Mouse (Mus musculus): ENCODE measurements at regions not wholly inside any gene's neighbourhood (a gene's known extent, or its start where the extent isn't known, plus 50 kb on each side); places are given as distances from the start of the nearest gene placed in this dataset.

DNA sequence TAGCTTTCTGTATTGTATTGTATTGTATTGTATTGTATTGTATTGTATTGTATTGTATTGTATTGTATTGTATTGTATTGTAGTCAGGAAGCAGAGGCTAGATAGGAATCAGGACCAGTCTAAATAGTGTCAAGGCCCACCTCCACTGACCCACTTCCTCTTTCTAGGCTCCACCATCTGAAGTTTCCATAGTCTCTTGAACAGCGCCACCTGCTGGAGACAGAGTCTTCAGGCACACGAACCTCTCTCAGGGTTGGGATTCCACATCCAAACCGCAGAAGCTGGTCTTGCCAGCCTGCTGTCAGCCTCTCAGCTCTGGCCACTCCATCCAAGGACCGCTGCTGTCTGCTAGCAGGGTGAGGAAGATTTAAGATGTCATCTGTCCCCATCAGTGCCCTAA lies 234.6 kb downstream of the Cdh26 start:
- peak; percentile 58 to 61 for DNase-seq

DNA sequence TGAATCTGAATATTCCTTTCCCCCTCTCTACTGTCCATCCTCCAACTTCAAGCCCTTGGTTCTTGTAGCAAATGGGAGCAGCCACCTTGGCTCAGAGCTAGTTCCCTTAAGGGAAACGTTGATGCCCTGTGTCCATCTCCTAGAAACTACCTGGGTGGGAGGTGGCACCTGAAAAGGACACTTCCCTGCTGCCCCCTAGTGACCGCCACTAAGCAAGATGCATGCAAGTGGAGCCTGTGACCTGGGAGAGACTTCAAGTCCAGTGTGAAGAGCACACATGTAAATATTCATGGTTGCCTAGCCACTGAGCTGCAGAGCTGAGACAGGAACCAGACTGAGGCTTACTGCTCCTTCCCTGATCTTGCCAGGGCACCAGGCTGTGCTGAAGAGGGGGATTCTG lies 238.1 kb downstream of the Cdh26 start:
- peak; percentile 36 to 37 for DNase-seq

DNA sequence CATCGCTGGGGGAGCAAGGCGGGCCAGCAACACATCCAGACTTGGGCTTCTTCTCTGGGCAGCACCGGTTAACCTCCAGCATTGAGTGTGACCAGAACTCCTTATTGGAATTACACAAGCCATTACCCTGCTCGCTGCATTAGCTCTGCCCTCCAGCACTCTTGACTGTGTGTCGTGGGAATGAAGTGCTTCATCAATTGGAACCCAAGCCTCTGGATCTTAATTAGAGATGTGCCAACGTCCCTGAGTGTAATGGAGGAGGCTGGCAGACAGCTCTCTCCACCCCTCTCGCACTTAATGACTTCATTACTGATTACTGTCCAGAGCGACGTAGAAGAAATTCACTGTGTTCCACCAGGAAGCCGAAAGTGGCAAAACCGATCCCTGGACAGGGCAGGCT lies 240.6 kb downstream of the Cdh26 start:
- DNase-seq, result no peak

DNA sequence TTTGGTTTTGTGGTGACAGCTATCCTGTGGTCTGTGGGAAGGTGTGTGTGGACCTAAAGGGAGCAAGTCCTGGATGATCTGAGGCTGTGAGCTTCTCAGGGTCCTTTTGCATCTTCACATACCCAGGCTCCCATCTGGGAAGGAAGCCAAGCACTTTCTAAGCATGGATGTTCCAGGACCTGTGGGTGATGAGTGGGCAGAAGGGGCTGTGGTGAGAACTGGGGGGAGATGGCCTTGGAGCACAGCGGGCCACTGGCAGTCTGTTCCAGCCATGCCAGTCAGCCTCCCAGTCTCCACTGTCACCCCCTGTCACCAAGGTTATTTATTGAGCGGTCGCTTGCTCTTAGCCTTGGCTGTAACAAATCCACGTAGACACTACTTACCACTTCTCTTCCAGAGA lies 243.3 kb downstream of the Cdh26 start:
- no peak for DNase-seq

DNA sequence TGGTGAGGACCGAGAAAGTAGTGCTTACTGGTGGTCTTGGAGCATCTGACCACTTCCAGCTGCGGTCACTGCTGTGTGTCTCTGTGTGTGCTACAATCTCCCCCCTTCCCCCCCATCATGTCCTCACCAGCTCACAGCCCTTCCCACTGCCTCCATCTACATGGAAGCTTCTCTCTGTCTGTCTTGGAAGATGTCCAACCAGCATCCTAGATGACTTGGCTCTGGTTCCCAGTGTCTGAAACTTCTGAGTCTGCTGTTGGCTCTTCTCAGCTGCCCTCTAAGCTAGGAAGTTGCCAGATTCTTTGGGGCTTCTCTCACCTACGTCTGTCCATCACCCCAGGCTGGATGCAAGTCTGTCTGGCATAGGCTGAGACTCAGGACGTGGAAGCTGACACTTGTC lies 244.3 kb downstream of the Cdh26 start:
- DNase-seq, result no peak

DNA sequence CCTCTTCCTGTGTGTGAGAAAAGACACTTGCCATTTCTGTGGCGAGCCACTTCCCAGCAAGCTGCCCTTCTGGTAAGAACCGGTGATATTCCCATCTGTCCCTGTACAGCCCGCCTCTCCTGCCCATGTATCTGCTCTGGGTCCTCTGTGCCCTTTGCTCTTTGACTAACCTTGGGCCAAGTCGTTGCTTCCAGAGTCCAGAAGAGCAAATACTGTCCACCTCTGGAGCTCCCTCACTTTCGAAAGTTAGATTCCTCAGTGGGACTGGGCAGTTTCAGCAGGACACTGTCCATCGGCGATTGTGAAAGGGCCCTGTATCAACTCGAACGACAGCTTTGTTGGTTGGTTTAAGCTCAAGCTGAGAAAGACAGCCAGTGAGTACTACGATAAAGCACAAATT lies 246.6 kb downstream of the Cdh26 start:
- DNase-seq, result no peak

DNA sequence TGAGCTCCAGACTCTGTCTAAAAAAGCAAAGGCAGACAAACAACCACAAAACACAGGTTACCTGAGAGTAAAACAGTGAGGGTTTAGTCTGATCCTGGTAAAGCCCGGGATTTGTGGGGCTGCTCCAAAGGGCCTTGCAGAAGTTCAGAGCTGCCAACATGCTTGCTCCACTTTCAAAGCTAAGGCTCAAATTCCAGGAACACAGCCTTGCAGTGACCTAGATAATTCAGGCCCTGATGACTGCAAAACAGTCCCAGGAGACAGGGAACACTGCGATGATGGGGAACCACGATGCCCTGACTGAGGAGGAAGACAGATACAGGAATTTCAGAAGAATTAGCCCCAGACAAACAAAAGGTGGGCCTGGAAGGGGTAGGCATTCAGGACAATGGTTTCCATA lies 250.0 kb downstream of the Cdh26 start:
- no peak for DNase-seq

DNA sequence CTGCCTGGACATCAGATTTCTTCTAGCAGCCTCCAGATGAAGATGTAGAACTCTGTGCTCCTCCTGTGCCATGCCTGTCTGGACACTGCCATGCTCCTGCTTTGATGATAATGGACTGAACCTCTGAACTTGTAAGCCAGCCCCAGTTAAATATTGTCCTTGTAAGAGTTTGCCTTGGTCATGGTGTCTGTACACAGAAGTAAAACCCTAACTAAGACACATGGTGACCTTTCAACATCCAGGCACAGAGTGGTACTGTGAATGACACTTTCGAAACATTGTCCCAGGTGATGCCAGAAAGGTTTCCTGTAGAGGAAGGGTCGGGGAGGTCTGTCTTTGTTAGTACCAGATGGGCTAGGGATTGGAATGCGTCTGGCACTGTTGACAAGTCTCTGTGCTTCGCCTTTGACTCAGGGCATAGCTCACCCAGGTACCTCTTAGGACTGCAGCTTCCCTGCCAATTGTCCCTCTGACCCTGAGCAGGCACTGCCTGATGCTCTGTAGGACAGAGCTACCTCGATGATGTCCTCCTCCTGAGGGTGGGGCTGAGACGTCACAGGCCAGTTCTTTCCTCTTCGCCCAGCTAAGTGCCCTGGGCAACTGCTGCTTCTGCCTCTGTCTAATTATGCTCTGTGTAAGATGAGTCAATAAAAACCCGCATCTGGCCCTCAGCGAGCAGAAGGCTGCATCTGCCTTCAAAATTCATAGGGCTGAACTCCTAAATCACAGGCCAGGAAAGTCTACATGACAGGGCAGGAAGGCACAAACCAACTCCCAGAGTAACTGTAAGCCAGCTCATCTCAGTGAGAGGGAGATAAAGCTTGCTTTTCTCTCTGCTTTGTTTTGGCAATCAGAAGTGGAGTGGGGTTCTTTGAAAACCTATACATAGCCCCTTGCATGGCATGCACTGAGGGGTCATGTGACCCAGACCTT lies 254.0 kb downstream of the Cdh26 start:
- DNase-seq, result no peak

DNA sequence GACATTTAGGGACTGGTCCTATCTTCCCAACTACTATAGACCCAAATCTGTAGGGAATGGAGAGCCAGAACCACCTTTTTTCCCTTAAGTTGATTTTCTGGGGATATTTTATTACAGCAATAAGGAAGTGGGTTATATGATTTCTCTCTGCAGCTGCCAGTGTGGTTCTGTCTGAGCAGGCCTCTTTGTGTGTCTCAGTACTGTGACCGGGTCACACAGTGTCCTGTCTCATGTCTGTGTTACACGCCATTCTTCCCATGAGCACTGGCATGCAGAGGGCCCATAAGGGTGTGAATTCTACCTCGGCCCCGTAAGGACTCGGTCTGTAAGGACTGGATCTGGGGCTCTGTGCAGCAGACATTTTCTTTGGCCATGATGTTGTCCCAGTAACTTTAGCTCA lies 254.9 kb downstream of the Cdh26 start:
- DNase-seq, result no peak

DNA sequence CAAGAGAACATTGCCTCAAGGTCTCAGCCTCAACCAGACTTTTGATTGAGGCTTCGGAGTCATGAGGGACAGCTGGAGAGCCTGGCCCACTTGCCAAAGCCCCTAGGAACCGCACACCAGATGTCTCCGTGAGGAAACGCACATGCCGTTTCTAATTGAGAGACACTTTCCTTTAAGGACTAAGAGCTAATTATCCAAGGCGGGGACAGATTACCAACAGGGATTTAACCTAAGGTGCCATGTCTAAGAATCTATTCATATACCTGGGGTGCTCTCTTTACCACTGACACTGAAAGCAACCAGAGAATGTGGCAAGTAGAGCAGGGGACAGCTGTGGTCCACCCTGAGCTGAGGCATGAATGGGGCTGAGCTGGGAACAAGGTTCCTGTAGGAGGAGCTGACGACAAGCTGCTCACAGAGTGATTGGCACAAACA lies 255.9 kb downstream of the Cdh26 start:
- DNase-seq, result no peak

DNA sequence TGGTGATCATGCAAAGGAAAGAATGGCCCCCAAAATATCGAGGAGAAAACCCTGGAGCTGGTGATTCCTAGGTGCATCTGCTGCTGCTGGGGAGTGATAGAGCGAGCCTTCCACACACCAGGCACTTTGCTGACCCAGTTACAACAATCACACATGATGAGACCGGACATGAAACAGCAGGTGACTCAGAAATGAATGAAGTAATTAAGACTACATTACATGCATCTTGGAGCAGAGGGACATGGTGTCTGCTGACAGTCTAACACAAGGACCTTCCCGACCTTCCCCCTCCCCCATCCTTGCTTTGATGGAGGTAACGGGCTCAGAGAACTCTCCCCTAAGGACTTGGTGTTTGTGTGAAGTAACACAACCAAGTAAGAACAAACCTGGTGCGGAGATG lies 258.3 kb downstream of the Cdh26 start:
- no peak for DNase-seq

DNA sequence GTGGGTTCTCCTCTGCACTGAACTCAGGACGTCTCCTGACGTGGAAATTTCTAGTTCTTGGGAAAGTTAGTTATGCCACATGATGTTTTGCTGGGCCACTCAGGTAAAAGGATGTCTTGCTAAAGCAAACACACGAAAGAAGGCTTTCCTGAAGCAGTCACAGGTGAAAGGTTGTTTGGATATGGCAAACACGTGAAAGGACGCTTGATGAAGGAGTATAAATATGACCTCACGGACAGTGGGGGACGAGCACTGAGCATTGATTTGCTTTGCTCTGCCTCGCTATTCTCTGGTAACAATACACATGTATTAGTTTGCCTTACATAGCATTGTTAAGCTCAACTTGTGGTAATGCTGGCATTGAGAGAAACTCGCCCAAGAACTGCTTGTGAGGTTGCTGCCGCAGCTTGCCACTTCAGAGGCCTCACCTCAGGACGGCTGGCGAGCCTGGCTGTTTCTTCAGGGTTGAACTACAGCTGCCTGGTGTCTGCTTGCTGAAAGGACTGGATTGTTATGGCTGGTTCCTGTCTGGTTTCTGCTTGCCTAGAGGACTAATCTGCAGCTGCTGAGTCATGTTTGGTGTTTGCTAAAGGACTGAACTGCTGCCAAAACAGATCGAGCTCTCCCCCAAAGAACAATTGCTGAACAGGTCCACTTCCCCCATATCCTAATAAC lies 261.0 kb downstream of the Cdh26 start:
- peak; percentile 10 to 27 for DNase-seq

DNA sequence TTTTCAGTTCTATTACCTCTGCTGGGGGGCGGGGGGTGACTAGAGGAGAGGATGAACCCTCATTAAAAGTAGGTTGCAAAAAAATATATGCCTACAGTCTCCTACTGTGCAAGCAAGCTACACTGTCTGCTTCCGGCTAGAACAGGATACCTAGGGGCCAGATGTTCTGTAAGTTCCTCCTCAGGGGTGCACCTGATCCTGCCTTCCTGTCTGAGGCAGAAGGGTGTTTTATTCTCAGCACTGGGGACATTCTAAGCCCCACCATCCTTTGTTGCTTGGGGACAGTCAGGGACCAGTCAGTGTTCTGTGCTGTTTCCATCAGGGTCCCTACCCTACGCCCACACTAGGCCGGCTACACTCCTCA lies 261.5 kb downstream of the Cdh26 start:
- peak in 1 of 2 experiments; percentile 9 for DNase-seq

DNA sequence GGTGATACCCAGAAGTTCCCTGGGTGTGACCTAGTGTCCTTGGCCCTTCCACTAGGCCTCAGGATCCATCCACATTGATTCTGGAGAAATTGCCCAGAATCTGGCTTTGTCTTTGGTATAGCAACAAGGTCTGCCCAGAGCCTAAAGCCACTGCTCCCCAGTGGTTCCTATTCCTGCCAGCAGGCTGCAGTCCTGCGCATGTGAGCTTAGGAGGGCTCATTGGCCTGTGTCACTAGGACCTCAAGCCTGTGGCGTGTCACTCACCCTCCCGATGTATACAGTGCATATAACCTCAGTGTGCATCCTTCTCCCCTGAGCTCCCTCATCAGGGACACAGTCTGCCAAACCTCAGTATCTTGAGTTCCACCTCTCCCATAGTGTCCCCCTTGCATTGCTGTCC lies 261.9 kb downstream of the Cdh26 start:
- no peak for DNase-seq

DNA sequence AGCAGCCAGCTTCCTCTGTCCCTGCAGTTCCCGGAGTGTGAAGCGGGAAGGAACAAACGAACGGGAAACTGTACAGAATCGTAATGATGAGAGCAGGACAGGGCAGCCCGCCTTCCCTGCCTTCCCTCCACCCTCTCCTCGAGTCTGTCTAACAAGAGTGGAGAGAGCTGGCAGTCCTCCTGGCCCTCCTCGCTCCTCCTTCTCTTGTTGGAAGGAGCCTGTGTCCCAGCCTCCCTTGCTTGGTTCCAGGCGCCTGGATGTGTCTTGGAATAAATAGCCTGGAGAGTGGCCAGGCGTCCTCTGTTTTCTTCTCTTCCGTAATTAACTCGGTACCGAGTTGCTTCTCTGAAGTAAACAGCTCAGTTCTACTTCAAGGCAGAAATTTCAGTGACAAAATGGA lies 268.3 kb downstream of the Cdh26 start:
- DNase-seq, result no peak

DNA sequence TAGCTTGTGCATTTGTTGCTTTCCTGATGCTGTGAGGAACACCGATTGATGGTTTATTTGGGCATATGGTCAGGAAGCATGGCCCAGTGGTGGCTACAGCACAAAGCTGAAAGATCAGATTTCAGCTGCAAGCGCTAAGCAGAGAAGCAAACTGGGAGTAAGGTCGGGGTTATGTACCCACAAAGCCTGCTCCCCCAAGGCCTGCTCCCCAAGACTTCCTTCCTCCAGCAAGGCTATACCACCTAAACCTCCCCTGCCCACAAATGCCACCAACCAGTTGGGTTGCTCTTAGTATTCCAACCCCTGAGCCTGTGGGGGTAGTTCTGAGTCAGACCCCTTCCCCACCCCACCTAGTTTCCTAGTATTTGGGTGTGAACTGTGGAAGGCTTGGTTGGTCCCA lies 270.5 kb downstream of the Cdh26 start:
- no peak for DNase-seq

DNA sequence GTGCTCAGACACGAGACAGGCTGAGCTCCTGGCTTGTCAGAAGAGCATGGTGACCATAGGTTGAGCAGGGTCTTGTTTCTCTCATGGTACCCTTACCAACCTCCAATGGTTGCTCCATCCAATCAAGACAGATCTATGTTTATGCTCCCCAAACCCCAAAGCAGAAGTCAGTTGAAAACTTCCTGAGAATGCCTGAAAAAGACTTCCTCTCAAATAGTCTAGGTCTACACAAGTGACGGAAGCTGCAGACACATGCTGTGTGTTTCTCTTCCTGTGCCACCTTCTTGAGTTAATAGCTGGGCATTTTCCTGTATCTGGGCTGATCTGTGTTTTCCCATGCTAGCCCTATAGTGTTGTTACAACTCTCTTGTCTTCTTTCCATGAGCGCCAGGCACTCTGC lies 274.2 kb downstream of the Cdh26 start:
- DNase-seq, result no peak

DNA sequence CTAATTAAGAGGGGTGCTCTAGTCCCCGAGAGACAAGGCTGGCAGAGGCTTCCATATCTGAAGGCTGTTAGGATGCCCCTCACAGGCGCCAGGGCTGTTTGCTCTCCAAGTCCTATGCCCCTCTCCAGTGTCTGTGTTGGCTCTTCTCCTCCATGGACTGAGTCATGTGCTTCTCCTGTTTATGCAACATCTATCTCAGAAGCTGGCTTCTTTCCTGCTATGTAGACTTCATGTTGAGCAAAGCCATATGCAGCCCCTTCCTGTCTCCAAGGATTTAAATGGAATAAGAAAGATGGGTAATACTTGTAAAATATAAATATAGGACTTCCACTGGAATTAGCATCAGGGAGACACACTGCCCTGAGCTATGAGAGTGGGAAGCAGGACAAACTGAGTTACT lies 278.3 kb downstream of the Cdh26 start:
- no peak for DNase-seq

DNA sequence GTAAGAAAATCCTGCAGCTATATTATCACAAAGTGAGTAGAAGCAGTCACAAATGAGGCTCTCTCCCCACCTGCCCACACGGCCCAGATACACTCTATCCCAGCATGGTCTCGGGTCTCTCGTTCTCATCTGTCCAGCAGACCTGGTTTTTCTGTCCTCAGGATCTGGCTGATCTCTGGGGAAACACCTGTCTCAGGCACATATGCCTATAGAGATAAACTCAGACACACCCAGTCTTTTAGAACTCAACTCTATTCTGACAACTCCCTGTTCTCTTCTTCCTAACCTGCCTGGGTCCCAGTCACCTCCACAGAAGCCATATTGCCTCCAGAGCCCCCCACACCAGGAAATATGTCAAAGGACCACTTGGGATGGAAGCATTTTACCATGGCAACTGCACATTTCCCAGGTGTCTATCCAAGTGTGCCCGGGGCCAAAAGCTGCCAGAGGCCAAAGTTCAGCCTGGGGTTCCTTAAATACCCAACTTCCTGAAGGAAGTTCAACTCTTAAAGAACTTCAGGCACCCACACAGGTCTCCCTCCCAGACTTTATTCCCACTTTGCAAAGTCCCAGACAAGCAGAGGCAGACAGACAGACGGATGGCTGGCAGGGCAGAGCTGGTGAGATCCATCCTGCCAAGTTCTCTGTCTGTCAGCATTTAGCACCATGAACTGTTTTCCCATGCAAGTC lies 279.0 kb downstream of the Cdh26 start:
- DNase-seq, result no peak

DNA sequence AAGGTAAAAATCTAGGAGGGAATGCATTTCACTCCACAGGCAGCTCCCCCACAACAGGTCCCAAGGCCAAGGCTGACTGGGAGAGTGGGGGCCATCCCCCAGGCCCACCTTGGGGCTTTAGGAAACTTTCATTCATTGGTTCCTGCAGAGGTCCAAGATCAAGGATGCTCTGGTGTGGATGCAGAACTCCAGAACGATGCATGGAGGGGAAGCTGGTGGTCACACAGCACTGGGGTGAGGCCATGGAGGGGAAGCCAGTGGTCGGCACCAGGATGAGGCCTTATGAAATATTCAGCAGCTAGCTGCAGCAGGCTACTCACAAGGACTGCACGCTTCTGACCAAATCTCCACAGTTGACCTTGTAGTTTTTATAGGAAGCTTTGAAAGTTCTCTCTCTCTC lies 279.7 kb downstream of the Cdh26 start:
- no peak for DNase-seq

DNA sequence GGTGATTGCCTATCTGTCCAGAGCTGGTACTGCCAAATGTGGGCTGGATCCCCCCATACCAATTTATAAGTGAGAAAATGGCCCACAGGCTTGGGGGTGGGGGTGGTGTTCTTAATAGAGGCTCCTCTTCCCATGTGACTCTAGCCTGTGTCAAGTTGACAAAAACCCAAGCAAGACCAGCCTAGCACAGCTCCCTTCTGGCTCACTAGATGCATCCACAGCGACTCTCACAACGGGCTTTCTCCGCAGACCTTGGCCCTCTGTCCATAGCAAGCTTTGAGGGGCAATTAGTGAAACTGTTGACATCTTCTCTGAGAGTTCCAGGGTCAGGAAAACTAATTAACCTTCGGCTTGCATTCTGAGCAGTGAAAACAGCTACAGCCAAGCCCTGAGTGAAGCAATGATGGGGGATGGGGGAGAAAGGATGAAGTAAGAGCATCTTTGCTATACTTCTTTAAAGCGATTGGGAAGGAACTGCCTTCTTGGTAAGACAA lies 281.3 kb downstream of the Cdh26 start:
- no peak for DNase-seq

DNA sequence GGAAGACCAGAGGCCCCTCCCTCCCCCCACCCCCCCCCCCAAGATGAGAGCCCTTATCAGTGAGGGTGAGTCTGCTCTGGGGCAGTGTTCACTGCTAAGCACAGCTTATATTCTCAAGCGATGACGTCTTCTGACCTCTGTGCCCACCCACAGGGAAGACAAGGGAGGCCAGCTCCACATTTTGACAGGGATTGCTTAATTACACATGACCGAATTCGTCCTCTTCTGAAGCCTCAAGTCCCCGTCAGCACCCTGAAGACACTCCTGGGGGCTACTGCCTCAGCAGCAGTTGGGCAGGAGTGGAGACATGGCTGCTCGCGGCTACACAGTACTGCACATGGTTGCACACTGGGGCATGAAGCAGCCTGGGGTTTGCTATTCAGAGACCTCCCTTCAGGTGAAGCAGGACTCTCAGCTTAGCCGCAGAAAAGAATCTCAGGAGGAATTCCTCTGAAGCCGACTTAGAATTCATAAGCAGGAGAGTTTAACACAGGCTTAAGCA lies 282.1 kb downstream of the Cdh26 start:
- no peak for DNase-seq

DNA sequence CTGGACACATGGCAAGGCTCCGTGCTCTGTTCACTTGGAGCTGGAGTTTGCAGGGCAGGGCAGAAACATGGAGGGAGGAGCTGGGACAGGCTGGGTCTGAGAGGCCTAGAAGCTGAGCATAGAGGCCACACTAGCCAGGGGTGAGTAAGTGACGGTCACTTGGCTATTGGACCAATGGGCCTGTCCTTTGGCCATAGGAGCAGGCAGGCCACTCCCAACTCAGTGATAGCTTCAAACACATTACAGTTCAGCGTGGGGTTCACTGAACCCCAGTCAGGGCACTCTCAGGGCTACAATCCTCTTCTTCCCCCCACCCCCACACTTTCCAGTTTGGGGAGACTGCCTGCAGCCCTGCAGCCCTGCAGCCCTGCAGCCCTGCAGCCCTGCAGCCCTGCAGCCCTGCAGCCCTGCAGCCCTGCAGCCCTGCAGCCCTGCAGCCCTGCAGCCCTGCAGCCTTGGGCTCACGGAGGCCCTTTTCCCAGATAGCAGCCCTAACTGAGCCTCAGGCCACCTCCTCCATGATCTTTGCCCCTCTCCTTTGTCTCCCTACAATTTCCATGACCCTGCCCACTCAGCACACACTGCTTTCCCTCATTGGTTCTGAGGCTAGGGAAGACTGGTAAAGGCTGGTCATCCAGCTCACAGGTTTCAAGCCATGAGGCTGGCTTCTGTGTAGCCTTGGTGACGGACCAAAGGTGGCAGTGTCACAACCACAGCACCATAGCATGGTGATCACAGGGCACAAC lies 285.3 kb downstream of the Cdh26 start:
- DNase-seq, result no peak
